Mouse (Mus musculus): Measurements from ENCODE around the gene Entpd6.

GRCm38 (mm10) chr2:150771169-150771568, 22.3 kb downstream of the Entpd6 start:
- TF ChIP-seq CTCF (conservative IDR thresholded peaks at IDR 0.05 in 1 of 2, IDR thresholded peaks at IDR 0.05 in 1 of 2; ENCODE audit: low read depth in 2 of 2, low read length in 2 of 2) (no peak), POLR2A (IDR thresholded peaks at IDR 0.05; ENCODE audit: low read depth, low read length) (no peak)
